Mouse (Mus musculus): ENCODE results near the gene Ipmk. TPM values are rescaled to one million over a fixed set of nuclear protein-coding genes. Genes with fewer than 3 reads are reported as not detected.

Gene Ipmk
- polyA plus RNA-seq, 1 experiment from 2014 or later = 22.0 TPM

GRCm38 (mm10) chr10:71331908-71332307 is 15.7 kb upstream of the Ipmk start:
- Histone ChIP-seq H3K4me2 (ENCODE audit: low read length) (no peak overlapping the region), H3K4me1 (ENCODE audit: control insufficient read depth, insufficient read depth, low read length) (no peaks in the 10 kb centered on the region), H3K27me3 (ENCODE audit: control insufficient read depth, insufficient read depth, low read length) (no peaks in the 10 kb centered on the region), H3K36me3 (ENCODE audit: control insufficient read depth, insufficient read depth, low read length) (peaks cover 46% of the 10 kb centered on the region), H3K4me3 (replicated peaks; ENCODE audit: low read depth, low read length) (no peak overlapping the region), H3K27ac (replicated peaks; ENCODE audit: low read depth, low read length) (no peak overlapping the region), H3K9me3 (ENCODE audit: control insufficient read depth, low read length) (no peaks in the 10 kb centered on the region), H3K9ac (replicated peaks; ENCODE audit: low read length) (no peak overlapping the region)
- DNase-seq = no peak
- 96% methylated on average over 7 of the region's 7 CpGs for WGBS
- ATAC-seq (ENCODE audit: low FRiP score, low TSS enrichment) = no peak

- no peak overlapping the region for H3K4me2 ChIP-seq (ENCODE audit: low read length)
- peaks cover 46% of the 10 kb centered on the region for H3K36me3 ChIP-seq (ENCODE audit: control insufficient read depth, insufficient read depth, low read length)
Measured at GRCm38 (mm10) chr10:71332376-71332775, 15.2 kb upstream of the Ipmk start.

GRCm38 (mm10) chr10:71332859-71333258 is 14.7 kb upstream of the Ipmk start:
- Histone ChIP-seq H3K4me3 (replicated peaks; ENCODE audit: low read depth, low read length) (no peak overlapping the region), H3K4me2 (ENCODE audit: low read length) (no peak overlapping the region), H3K9me3 (ENCODE audit: control insufficient read depth, low read length) (no peaks in the 10 kb centered on the region), H3K27me3 (ENCODE audit: control insufficient read depth, insufficient read depth, low read length) (no peaks in the 10 kb centered on the region), H3K36me3 (ENCODE audit: control insufficient read depth, insufficient read depth, low read length) (peaks cover 46% of the 10 kb centered on the region), H3K4me1 (ENCODE audit: control insufficient read depth, insufficient read depth, low read length) (no peaks in the 10 kb centered on the region), H3K9ac (replicated peaks; ENCODE audit: low read length) (no peak overlapping the region), H3K27ac (replicated peaks; ENCODE audit: low read depth, low read length) (no peak overlapping the region)
- 94% methylated on average over 9 of the region's 9 CpGs for WGBS
- DNase-seq (no peak), ATAC-seq (ENCODE audit: low FRiP score, low TSS enrichment) (no peak)

More at GRCm38 (mm10) chr10:71332376-71332775, 15.2 kb upstream of the Ipmk start:
- DNase-seq (no peak), ATAC-seq (ENCODE audit: low FRiP score, low TSS enrichment) (no peak)
- Histone ChIP-seq H3K27me3 (ENCODE audit: control insufficient read depth, insufficient read depth, low read length) (no peaks in the 10 kb centered on the region), H3K4me3 (replicated peaks; ENCODE audit: low read depth, low read length) (no peak overlapping the region), H3K9me3 (ENCODE audit: control insufficient read depth, low read length) (no peaks in the 10 kb centered on the region), H3K9ac (replicated peaks; ENCODE audit: low read length) (no peak overlapping the region), H3K27ac (replicated peaks; ENCODE audit: low read depth, low read length) (no peak overlapping the region), H3K4me1 (ENCODE audit: control insufficient read depth, insufficient read depth, low read length) (no peaks in the 10 kb centered on the region)
- WGBS = 93% methylated on average over 4 of the region's 4 CpGs

GRCm38 (mm10) chr10:71337733-71338132 is 9.8 kb upstream of the Ipmk start:
- H3K4me2 ChIP-seq (ENCODE audit: low read length) = no peak overlapping the region
- DNase-seq (no peak), ATAC-seq (ENCODE audit: low FRiP score, low TSS enrichment) (no peak)
- peaks cover 23% of the 10 kb centered on the region for H3K36me3 ChIP-seq (ENCODE audit: control insufficient read depth, insufficient read depth, low read length)
- no peak overlapping the region for H3K9ac ChIP-seq (replicated peaks; ENCODE audit: low read length)
- H3K4me3 ChIP-seq (replicated peaks; ENCODE audit: low read depth, low read length) = no peak overlapping the region
- H3K4me1 ChIP-seq (ENCODE audit: control insufficient read depth, insufficient read depth, low read length) = no peaks in the 10 kb centered on the region
- 95% methylated on average over 2 of the region's 2 CpGs for WGBS
- H3K9me3 ChIP-seq (ENCODE audit: control insufficient read depth, low read length) = no peaks in the 10 kb centered on the region
- H3K27ac ChIP-seq (replicated peaks; ENCODE audit: low read depth, low read length) = no peak overlapping the region
- H3K27me3 ChIP-seq (ENCODE audit: control insufficient read depth, insufficient read depth, low read length) = no peaks in the 10 kb centered on the region

GRCm38 (mm10) chr10:71338156-71338905 is 9.2 kb upstream of the Ipmk start:
- Histone ChIP-seq H3K9me3 (ENCODE audit: control insufficient read depth, low read length) (no peaks in the 10 kb centered on the region), H3K27ac (replicated peaks; ENCODE audit: low read depth, low read length) (no peak overlapping the region), H3K9ac (replicated peaks; ENCODE audit: low read length) (no peak overlapping the region), H3K4me2 (ENCODE audit: low read length) (no peak overlapping the region), H3K4me1 (ENCODE audit: control insufficient read depth, insufficient read depth, low read length) (peaks cover 1% of the 10 kb centered on the region; the same call in 1 of the 2 replicates), H3K4me3 (replicated peaks; ENCODE audit: low read depth, low read length) (no peak overlapping the region), H3K27me3 (ENCODE audit: control insufficient read depth, insufficient read depth, low read length) (no peaks in the 10 kb centered on the region), H3K36me3 (ENCODE audit: control insufficient read depth, insufficient read depth, low read length) (peaks cover 23% of the 10 kb centered on the region)
- WGBS = 84% methylated on average over 8 of the region's 8 CpGs
- DNase-seq (no peak), ATAC-seq (ENCODE audit: low FRiP score, low TSS enrichment) (no peak)

GRCm38 (mm10) chr10:71339463-71339862 is 8.1 kb upstream of the Ipmk start:
- H3K4me1 ChIP-seq (ENCODE audit: control insufficient read depth, insufficient read depth, low read length) = peaks cover 9% of the 10 kb centered on the region
- H3K4me3 ChIP-seq (replicated peaks; ENCODE audit: low read depth, low read length) = no peak overlapping the region
- H3K4me2 ChIP-seq (ENCODE audit: low read length) = no peak overlapping the region
- ATAC-seq (ENCODE audit: low FRiP score, low TSS enrichment) (no peak), DNase-seq (no peak)
- H3K36me3 ChIP-seq (ENCODE audit: control insufficient read depth, insufficient read depth, low read length) = peaks cover 14% of the 10 kb centered on the region
- no peak overlapping the region for H3K9ac ChIP-seq (replicated peaks; ENCODE audit: low read length)
- H3K27ac ChIP-seq (replicated peaks; ENCODE audit: low read depth, low read length) = no peak overlapping the region
- H3K9me3 ChIP-seq (ENCODE audit: control insufficient read depth, low read length) = no peaks in the 10 kb centered on the region
- H3K27me3 ChIP-seq (ENCODE audit: control insufficient read depth, insufficient read depth, low read length) = no peaks in the 10 kb centered on the region
- 74% methylated on average over 4 of the region's 4 CpGs for WGBS

GRCm38 (mm10) chr10:71340195-71340594 is 7.4 kb upstream of the Ipmk start:
- Histone ChIP-seq H3K9ac (replicated peaks; ENCODE audit: low read length) (no peak overlapping the region), H3K4me3 (replicated peaks; ENCODE audit: low read depth, low read length) (no peak overlapping the region), H3K36me3 (ENCODE audit: control insufficient read depth, insufficient read depth, low read length) (peaks cover 7% of the 10 kb centered on the region), H3K27me3 (ENCODE audit: control insufficient read depth, insufficient read depth, low read length) (no peaks in the 10 kb centered on the region), H3K4me2 (ENCODE audit: low read length) (no peak overlapping the region), H3K4me1 (ENCODE audit: control insufficient read depth, insufficient read depth, low read length) (peaks cover 11% of the 10 kb centered on the region), H3K27ac (replicated peaks; ENCODE audit: low read depth, low read length) (no peak overlapping the region), H3K9me3 (ENCODE audit: control insufficient read depth, low read length) (no peaks in the 10 kb centered on the region)
- ATAC-seq (ENCODE audit: low FRiP score, low TSS enrichment) (no peak), DNase-seq (no peak)
- 83% methylated on average over 2 of the region's 2 CpGs for WGBS

- H3K4me3 ChIP-seq (replicated peaks; ENCODE audit: low read depth, low read length) = no peak overlapping the region
- H3K27me3 ChIP-seq (ENCODE audit: control insufficient read depth, insufficient read depth, low read length) = no peaks in the 10 kb centered on the region
- no peak overlapping the region for H3K27ac ChIP-seq (replicated peaks; ENCODE audit: low read depth, low read length)
- DNase-seq (no peak), ATAC-seq (ENCODE audit: low FRiP score, low TSS enrichment) (no peak)
- H3K9ac ChIP-seq (replicated peaks; ENCODE audit: low read length) = no peak overlapping the region
- 96% methylated on average over 9 of the region's 9 CpGs for WGBS
- no peaks in the 10 kb centered on the region for H3K9me3 ChIP-seq (ENCODE audit: control insufficient read depth, low read length)
- no peak overlapping the region for H3K4me2 ChIP-seq (ENCODE audit: low read length)
- H3K4me1 ChIP-seq (ENCODE audit: control insufficient read depth, insufficient read depth, low read length) = peaks cover 14% of the 10 kb centered on the region
- no peaks in the 10 kb centered on the region for H3K36me3 ChIP-seq (ENCODE audit: control insufficient read depth, insufficient read depth, low read length)
Measured at GRCm38 (mm10) chr10:71341290-71341689, 6.3 kb upstream of the Ipmk start.
